Mouse (Mus musculus): Measurements from ENCODE around the gene Ccser2. TPM values are rescaled to one million over a fixed set of nuclear protein-coding genes. Genes with fewer than 3 reads are reported as not detected.
"Not testable (repeated sequence)": the region's sequence is repeated elsewhere in the genome, so short reads cannot be mapped to it uniquely, and the experiment has no call there.

Ccser2 gene
- 37.4 and 39.3 TPM in 2 replicates for polyA plus RNA-seq (2015; fragmentation: Nextera tagmentation; extraction: Ambion mirVana)

DNA sequence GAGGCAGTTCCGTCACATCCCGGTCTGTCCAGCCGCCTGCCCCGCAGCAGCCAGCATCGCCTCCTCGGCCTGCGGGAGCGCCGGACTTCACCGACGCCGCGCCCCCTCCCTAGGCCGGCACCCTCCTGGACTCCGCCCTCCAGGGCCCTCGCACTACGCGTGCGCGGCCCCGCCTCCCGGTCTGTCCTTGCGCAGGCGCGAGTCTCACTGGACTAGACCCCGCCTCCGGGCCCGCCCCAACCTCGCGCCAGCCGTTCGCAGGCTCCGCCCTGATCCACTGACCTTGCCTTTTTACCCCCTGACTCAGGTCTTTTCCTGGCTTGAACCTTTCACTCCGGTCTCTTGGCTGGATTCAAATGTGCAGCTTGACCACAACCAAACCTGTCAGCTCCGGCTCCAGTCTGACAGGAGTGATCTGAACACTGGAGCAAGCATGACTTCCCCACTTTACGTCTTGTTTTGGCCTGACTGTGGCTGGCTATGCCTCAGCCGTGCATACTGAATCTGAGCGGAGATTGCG lies at the start of gene Ccser2:
Gene Ccser2 (minus strand): TSS at position 150 of the 520 bp plus-strand sequence.
- Histone ChIP-seq H3K27ac (ENCODE audit: low read length) (peak within 1 kb of the TSS; percentile 94), H3K9me3 (ENCODE audit: low read length) (no peaks in the 10 kb centered on the region), H3K36me3 (ENCODE audit: insufficient read depth, low read length) (no peaks in the 10 kb centered on the region), H3K27me3 (ENCODE audit: insufficient read depth, low read length) (no peaks in the 10 kb centered on the region), H3K9ac (replicated peaks; ENCODE audit: low read length) (peak within 1 kb of the TSS; percentile 95), H3K4me2 (replicated peaks; ENCODE audit: low read depth, low read length) (peak within 1 kb of the TSS; percentile 53), H3K4me1 (ENCODE audit: insufficient read depth, low read length) (peaks cover 18% of the 10 kb centered on the region), H3K4me3 (ENCODE audit: low read length) (peak within 1 kb of the TSS; percentile 91)
- ATAC-seq (ENCODE audit: low FRiP score, low TSS enrichment) = peak; percentile 99
- 2% methylated on average over 30 of the region's 39 CpGs for WGBS

DNA sequence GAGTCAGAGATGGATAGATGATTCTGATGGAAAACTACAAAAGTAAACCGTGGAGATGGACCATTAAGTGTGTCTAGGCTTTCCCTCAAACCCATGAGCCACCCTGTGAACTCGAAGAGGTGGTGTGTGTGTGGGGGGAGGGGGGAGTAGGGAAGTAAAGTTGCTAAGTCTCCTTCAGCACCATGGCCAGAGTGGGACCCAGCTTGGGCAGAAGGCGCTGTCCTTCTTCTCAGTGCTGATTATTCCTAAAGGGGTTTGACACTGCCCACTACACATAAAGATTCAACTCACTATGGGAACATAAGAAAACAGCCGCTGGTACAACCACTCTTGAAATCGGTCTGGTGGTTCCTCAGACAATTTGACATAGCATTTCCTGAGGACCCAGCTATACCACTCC lies 47.3 kb upstream of the Ccser2 start:
- H3K27ac ChIP-seq (ENCODE audit: low read length) = no peak overlapping the region
- H3K36me3 ChIP-seq (ENCODE audit: insufficient read depth, low read length) = no peaks in the 10 kb centered on the region
- H3K27me3 ChIP-seq (ENCODE audit: insufficient read depth, low read length) = no peaks in the 10 kb centered on the region
- H3K4me3 ChIP-seq (ENCODE audit: low read length) = no peak overlapping the region
- no peaks in the 10 kb centered on the region for H3K9me3 ChIP-seq (ENCODE audit: low read length)
- no peak for ATAC-seq (ENCODE audit: low FRiP score, low TSS enrichment)
- H3K4me1 ChIP-seq (ENCODE audit: insufficient read depth, low read length) = no peaks in the 10 kb centered on the region
- no peak overlapping the region for H3K9ac ChIP-seq (replicated peaks; ENCODE audit: low read length)
- no peak overlapping the region for H3K4me2 ChIP-seq (replicated peaks; ENCODE audit: low read depth, low read length)
- 32% methylated on average over 5 of the region's 5 CpGs for WGBS

DNA sequence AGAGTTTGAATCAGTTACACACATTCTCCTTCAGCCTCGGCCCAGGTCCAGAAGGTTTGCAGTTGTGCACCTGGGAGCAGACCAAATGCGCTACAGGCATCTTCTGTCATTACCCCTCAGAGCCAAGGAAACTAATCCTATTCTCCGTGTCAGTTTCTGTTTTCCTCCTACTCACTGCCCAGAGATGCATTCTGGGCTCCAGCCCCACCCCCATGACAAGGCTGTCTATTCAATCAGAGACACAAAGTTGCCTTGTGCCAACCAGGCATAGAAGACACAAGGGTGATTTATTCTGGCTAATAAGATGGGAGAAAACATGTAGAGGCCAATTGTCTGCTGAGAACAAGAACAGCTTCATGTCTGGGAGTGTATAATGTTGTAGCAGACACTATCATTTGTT lies 45.1 kb upstream of the Ccser2 start:
- WGBS = 50% methylated on average over 3 of the region's 3 CpGs
- Histone ChIP-seq H3K36me3 (ENCODE audit: insufficient read depth, low read length) (no peaks in the 10 kb centered on the region), H3K4me2 (replicated peaks; ENCODE audit: low read depth, low read length) (no peak overlapping the region), H3K4me3 (ENCODE audit: low read length) (no peak overlapping the region), H3K4me1 (ENCODE audit: insufficient read depth, low read length) (no peaks in the 10 kb centered on the region), H3K27ac (ENCODE audit: low read length) (no peak overlapping the region), H3K9ac (replicated peaks; ENCODE audit: low read length) (no peak overlapping the region), H3K9me3 (ENCODE audit: low read length) (no peaks in the 10 kb centered on the region), H3K27me3 (ENCODE audit: insufficient read depth, low read length) (no peaks in the 10 kb centered on the region)
- no peak for ATAC-seq (ENCODE audit: low FRiP score, low TSS enrichment)

DNA sequence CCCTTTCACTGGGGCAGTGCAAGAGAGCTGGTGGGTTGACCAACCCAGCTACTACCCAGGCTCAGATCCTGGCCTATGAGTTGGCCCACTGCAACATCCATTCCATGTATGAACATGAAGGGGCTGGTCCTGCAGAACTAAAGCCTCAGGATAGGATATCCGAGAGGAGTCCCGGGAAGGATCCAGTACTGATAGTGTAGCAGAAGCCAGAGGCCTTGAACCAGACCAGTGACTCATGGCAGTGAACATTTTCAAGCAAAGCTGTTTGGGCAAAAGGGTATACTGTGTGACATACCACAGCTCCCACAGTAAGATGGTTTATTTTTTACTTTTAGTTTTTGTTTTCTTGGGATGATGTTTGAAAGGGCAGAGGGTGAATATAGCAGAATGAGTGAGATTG lies 41.1 kb upstream of the Ccser2 start:
- 80% methylated on average over 2 of the region's 2 CpGs for WGBS
- no peak for ATAC-seq (ENCODE audit: low FRiP score, low TSS enrichment)

DNA sequence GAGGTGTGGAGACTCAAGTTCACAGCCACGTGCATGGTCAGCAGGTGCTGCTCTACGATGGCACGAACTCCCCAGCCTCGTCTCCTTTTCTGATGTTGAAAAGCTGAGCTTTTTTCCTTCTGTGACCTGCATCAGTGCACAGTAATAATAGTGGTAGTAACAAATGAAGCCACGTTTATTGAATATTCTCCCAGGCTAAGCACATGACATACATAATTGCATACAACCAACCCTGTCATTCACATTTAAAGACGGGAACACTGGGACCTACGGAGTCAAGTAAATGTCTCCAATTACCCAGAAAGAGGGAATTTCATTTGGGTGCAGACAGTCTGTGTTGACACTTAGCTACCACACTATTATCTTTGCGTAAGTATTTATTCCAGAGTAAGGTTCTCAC lies 37.9 kb upstream of the Ccser2 start:
- WGBS = 76% methylated on average over 8 of the region's 8 CpGs
- no peak overlapping the region for H3K9ac ChIP-seq (replicated peaks; ENCODE audit: low read length)
- H3K9me3 ChIP-seq (ENCODE audit: low read length) = no peaks in the 10 kb centered on the region
- no peaks in the 10 kb centered on the region for H3K36me3 ChIP-seq (ENCODE audit: insufficient read depth, low read length)
- H3K4me1 ChIP-seq (ENCODE audit: insufficient read depth, low read length) = no peaks in the 10 kb centered on the region
- H3K27ac ChIP-seq (ENCODE audit: low read length) = no peak overlapping the region
- H3K4me3 ChIP-seq (ENCODE audit: low read length) = no peak overlapping the region
- no peak for ATAC-seq (ENCODE audit: low FRiP score, low TSS enrichment)
- H3K4me2 ChIP-seq (replicated peaks; ENCODE audit: low read depth, low read length) = no peak overlapping the region
- H3K27me3 ChIP-seq (ENCODE audit: insufficient read depth, low read length) = no peaks in the 10 kb centered on the region

More for the DNA sequence above, 41.1 kb upstream of the Ccser2 start:
- H3K27ac ChIP-seq (ENCODE audit: low read length) = no peak overlapping the region
- H3K36me3 ChIP-seq (ENCODE audit: insufficient read depth, low read length) = no peaks in the 10 kb centered on the region
- H3K9me3 ChIP-seq (ENCODE audit: low read length) = no peaks in the 10 kb centered on the region
- H3K4me3 ChIP-seq (ENCODE audit: low read length) = no peak overlapping the region
- H3K4me1 ChIP-seq (ENCODE audit: insufficient read depth, low read length) = no peaks in the 10 kb centered on the region
- H3K27me3 ChIP-seq (ENCODE audit: insufficient read depth, low read length) = no peaks in the 10 kb centered on the region
- H3K9ac ChIP-seq (replicated peaks; ENCODE audit: low read length) = no peak overlapping the region
- H3K4me2 ChIP-seq (replicated peaks; ENCODE audit: low read depth, low read length) = no peak overlapping the region

DNA sequence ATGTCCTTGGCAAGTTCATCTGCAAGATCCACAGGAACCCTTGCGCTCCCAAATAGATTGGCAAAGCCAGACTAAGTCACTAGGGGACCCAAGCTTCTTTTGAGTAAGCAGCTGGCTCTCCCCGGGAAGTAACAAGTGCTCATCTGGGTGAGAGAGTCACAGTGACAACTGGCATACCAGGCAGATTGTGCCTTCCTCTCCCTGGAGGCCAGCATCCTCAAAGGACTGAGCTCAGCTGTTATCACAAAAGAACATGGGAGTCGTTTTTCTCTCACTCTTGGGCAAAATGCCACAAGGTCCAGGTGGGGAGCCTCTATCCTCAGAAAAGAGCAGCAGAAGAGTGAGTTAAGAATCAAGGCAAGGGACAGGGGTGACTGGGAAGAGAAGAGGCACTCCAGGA lies 37.3 kb upstream of the Ccser2 start:
- no peaks in the 10 kb centered on the region for H3K36me3 ChIP-seq (ENCODE audit: insufficient read depth, low read length)
- H3K9ac ChIP-seq (replicated peaks; ENCODE audit: low read length) = no peak overlapping the region
- no peak for ATAC-seq (ENCODE audit: low FRiP score, low TSS enrichment)
- H3K27me3 ChIP-seq (ENCODE audit: insufficient read depth, low read length) = no peaks in the 10 kb centered on the region
- no peaks in the 10 kb centered on the region for H3K4me1 ChIP-seq (ENCODE audit: insufficient read depth, low read length)
- no peak overlapping the region for H3K4me3 ChIP-seq (ENCODE audit: low read length)
- no peak overlapping the region for H3K4me2 ChIP-seq (replicated peaks; ENCODE audit: low read depth, low read length)
- 34% methylated on average over 3 of the region's 3 CpGs for WGBS
- no peak overlapping the region for H3K27ac ChIP-seq (ENCODE audit: low read length)
- no peaks in the 10 kb centered on the region for H3K9me3 ChIP-seq (ENCODE audit: low read length)

DNA sequence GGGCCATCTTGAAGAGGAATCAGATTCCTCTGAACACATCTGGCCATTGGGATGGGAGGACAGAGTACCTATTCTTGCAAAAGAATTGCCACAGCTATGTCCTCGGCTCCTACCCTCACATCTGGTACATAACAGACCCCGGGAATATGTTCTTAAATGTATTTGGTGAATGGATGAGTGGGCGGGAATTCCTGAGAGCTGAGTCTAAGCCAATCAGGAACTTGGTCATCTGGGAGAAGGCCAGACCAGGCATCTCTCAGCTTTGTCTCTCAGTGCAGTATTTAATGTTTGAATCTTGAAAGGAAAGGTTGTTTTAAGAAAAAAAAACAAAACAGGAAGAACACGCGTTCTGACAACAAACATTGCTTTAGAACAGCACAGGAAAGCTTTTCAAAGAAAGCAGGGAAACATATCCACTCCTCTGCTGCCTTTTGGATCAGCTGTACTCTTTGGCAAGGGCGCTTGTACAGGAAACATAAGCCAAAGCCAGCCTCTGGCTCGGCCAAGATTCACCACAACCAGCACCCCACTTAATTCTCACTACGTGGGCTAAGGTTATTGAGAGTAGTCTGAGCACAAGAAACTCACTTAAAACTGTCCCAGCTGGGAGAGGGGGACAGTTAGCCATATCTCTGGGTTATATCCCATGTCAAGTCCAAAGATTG lies 35.0 kb upstream of the Ccser2 start:
- H3K36me3 ChIP-seq (ENCODE audit: insufficient read depth, low read length) = no peaks in the 10 kb centered on the region
- 78% methylated on average over 8 of the region's 8 CpGs for WGBS
- no peak for ATAC-seq (ENCODE audit: low FRiP score, low TSS enrichment)
- H3K4me1 ChIP-seq (ENCODE audit: insufficient read depth, low read length) = no peaks in the 10 kb centered on the region
- no peaks in the 10 kb centered on the region for H3K9me3 ChIP-seq (ENCODE audit: low read length)
- no peak overlapping the region for H3K4me3 ChIP-seq (ENCODE audit: low read length)
- H3K9ac ChIP-seq (replicated peaks; ENCODE audit: low read length) = no peak overlapping the region
- no peak overlapping the region for H3K4me2 ChIP-seq (replicated peaks; ENCODE audit: low read depth, low read length)
- H3K27ac ChIP-seq (ENCODE audit: low read length) = no peak overlapping the region
- H3K27me3 ChIP-seq (ENCODE audit: insufficient read depth, low read length) = no peaks in the 10 kb centered on the region

DNA sequence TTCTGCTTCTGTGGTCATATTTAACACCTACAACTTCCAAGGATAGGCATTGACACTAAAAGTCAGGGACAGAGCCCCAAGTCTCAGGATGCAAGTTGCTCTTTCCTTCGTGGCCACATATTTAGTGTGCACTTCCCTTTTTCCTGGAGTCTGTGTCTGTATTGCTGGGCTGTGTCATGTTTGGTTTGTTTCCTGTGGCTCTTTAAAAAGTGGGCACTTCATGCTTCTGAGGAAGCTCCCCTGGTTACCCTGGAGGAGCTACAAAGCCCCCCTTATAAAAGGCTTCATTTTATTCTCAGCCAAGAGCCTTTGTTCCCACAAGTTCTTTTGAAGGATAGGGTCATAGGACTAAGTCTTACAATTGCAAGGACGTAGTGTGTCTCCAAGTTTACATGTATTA lies 34.3 kb upstream of the Ccser2 start:
- WGBS = 70% methylated on average over 2 of the region's 2 CpGs
- Histone ChIP-seq H3K27me3 (ENCODE audit: insufficient read depth, low read length) (no peaks in the 10 kb centered on the region), H3K4me1 (ENCODE audit: insufficient read depth, low read length) (no peaks in the 10 kb centered on the region), H3K36me3 (ENCODE audit: insufficient read depth, low read length) (no peaks in the 10 kb centered on the region), H3K9ac (replicated peaks; ENCODE audit: low read length) (no peak overlapping the region), H3K9me3 (ENCODE audit: low read length) (no peaks in the 10 kb centered on the region), H3K4me2 (replicated peaks; ENCODE audit: low read depth, low read length) (no peak overlapping the region), H3K27ac (ENCODE audit: low read length) (no peak overlapping the region), H3K4me3 (ENCODE audit: low read length) (no peak overlapping the region)
- no peak for ATAC-seq (ENCODE audit: low FRiP score, low TSS enrichment)

DNA sequence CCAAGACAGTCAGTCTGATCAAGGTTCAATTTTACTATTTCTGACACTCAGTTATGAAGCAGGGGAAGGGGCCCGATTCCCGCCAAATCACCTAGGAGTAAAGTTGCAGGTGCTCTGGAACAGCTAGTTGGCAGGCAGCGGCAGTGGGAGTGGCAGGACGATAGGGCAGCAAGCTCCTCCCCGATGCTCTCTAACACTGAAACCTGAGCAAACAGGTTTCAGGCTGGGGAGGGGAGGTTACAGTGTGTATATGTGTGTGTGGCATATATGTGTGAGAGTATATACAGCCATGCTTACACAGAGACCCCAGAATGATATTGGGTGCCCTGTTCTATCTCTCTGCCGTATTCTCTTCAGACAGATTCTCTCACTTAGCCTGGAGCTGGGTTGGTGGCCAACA lies 32.2 kb upstream of the Ccser2 start:
- not testable (repeated sequence) for H3K4me2 ChIP-seq (replicated peaks; ENCODE audit: low read depth, low read length); H3K9me3 ChIP-seq (ENCODE audit: low read length); H3K27ac ChIP-seq (ENCODE audit: low read length); ATAC-seq (ENCODE audit: low FRiP score, low TSS enrichment); H3K4me3 ChIP-seq (ENCODE audit: low read length); H3K36me3 ChIP-seq (ENCODE audit: insufficient read depth, low read length); H3K9ac ChIP-seq (replicated peaks; ENCODE audit: low read length); H3K27me3 ChIP-seq (ENCODE audit: insufficient read depth, low read length); H3K4me1 ChIP-seq (ENCODE audit: insufficient read depth, low read length)
- WGBS = 74% methylated on average over 6 of the region's 6 CpGs

DNA sequence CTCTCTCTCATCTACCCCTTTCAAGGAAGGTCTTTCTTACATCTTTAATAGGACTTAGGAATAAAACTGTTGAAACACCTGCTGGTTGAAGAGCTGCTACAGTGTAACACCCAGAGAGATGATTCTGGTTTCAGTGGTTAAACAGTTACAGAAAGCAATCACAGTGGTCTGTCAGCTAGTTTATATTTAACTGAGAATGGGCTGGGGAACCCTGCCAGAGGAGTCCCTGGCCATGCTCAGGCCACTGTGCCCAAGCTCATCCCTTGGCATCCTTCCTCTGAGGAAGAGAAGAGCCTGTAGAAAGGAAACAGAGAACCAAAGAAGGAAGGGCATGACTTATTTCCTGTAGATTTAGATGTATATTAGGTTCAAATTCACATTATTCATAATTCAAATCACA lies 21.2 kb upstream of the Ccser2 start:
- no peak overlapping the region for H3K4me2 ChIP-seq (replicated peaks; ENCODE audit: low read depth, low read length)
- no peaks in the 10 kb centered on the region for H3K27me3 ChIP-seq (ENCODE audit: insufficient read depth, low read length)
- H3K27ac ChIP-seq (ENCODE audit: low read length) = no peak overlapping the region
- no peaks in the 10 kb centered on the region for H3K9me3 ChIP-seq (ENCODE audit: low read length)
- ATAC-seq (ENCODE audit: low FRiP score, low TSS enrichment) = peak; percentile 87
- H3K4me1 ChIP-seq (ENCODE audit: insufficient read depth, low read length) = no peaks in the 10 kb centered on the region
- no peak overlapping the region for H3K4me3 ChIP-seq (ENCODE audit: low read length)
- H3K9ac ChIP-seq (replicated peaks; ENCODE audit: low read length) = no peak overlapping the region
- no peaks in the 10 kb centered on the region for H3K36me3 ChIP-seq (ENCODE audit: insufficient read depth, low read length)

All from kidney, embryonic 16.5 days (tissue).